Mouse (Mus musculus): Measurements from ENCODE around the gene Psmb3. TPM values are rescaled to one million over a fixed set of nuclear protein-coding genes. Genes with fewer than 3 reads are reported as not detected.
A peak's percentile ranks its signal among the peaks of the same experiment; 100 is the strongest.
"Not testable (repeated sequence)": the region's sequence is repeated elsewhere in the genome, so short reads cannot be mapped to it uniquely, and the experiment has no call there.

Gene Psmb3
- polyA plus RNA-seq (2012; rRNA removed): 241 and 243 TPM in 2 replicates

DNA sequence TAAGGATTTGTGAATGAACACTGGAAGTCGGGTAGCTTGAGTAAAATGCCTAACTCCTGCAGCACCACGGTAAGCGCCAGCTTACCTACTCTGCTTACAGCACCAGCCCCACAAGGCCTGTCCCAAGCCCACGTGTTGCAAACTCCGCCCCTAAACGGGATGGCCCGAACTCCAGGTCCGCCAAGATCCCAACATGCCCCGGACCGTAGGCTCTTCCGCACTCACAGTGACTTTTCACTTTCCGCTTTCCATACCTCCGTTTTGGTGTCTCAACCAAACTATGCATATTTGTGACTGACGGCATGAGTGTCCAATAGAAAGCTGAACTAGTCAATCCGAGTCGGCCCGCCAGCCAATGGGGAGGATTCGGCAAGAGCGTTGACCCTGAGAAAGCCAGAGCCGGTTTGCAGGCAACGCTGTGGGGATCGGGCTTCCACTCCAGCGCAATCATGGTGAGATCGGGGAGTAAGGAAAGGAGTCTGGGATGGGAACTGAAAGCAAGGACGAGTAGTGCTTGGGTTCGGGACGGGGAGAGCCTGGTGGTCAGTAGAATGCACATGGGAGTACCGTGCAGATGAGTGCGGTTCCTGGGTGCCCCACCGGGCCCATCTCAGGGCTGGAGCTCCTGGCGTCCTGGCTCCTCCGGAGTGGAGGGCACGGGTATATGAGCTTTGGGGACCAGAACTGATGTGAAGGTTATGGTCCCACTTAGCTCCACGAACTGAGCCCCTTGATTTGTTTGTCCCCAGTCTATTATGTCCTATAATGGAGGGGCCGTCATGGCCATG, at the start of gene Psmb3:
Gene Psmb3 (plus strand): TSS at position 361 of the 788 bp plus-strand sequence.
- peak; percentile 100 for DNase-seq (ENCODE audit: extremely low spot score in 1 of 2, low spot score in 1 of 2)

DNA sequence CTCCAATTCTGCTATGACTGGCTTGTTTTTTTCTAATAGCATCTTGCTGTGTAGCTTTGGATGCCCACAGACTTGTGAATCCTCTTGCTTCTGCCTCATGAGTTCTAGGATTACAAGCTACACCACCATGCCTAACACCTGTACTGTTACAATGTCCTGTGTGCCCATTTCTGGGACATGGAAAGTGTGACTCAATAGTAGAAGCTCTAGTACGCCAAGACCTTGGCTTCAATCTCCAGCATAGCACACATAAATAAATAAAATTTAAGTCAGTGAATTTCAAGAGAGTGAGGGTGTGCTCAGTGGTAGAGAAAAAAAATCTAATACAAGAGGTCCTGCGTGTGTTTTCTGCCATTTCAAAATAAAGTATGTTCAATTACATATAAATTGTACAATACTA, 49.0 kb upstream of the Psmb3 start:
- DNase-seq (ENCODE audit: extremely low spot score in 1 of 2, low spot score in 1 of 2): no peak

DNA sequence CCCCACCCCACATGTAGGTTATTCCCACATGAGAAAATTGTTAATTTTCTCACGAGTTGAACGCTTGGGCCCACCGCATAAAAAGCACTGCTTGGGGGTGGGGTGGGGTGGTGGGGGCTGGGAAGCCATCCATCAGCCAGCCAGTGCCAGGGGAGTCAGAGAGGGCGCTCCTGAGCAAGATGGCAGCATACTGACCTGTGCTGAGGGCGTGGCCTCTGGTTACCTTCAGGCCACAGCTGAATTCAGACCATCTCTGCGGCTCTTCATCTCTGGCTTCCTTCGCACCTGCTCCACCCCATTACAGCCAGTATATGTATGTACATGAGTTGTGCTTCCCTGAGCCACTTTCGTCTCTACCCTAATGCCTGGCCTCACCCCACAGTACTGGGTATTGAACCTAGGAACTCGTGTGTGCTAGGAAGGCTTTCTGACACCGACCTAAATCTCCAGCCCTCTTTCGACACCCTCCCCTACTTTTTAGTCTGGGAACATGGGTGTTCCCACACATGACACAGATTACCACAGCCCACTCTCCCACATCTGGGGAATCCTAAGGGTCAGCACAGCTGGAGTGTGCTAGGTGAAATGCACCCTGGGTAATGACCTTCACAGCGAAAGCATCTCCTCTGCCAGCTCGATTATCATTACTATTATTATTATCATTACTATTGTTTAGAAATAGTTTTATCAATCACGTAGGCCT, 46.8 kb upstream of the Psmb3 start:
- DNase-seq (ENCODE audit: extremely low spot score in 1 of 2, low spot score in 1 of 2): no peak

DNA sequence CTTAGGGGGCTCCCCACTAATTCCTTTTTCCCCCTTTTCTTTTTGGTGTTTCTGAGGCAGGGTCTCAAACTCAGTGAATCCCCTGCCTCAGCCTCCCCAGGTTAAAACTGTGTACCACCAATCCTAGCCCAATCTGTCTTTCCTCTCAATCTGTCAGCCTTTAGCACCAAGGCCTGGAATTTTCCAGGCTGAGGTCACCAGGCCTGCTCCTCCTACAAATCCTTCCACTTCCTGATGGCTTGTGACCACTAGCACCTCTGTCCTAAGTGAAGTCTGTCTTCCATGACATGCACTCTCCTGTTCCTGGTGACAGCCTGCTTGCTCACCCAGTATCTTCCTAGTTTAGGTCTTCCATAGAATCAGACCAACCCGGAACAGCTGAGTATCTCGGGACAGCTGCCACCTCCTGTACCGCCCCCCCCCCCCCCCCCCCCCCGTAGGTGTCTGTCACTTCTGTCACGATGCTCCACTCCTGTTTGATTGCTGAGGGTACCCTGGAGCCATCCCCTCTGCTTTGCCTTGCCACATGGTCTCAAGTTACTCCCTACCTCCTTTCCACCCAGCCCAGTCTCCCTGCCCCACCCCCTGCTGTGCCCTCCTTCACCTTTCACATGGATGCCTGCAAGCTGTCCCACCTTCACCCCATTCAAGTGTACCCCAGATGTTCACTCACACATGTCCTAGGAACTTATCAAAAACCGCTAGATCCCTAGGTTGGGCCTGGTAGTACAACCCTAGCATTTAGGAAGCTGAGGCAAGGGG, 45.8 kb upstream of the Psmb3 start:
- DNase-seq (ENCODE audit: extremely low spot score in 1 of 2, low spot score in 1 of 2): no peak

DNA sequence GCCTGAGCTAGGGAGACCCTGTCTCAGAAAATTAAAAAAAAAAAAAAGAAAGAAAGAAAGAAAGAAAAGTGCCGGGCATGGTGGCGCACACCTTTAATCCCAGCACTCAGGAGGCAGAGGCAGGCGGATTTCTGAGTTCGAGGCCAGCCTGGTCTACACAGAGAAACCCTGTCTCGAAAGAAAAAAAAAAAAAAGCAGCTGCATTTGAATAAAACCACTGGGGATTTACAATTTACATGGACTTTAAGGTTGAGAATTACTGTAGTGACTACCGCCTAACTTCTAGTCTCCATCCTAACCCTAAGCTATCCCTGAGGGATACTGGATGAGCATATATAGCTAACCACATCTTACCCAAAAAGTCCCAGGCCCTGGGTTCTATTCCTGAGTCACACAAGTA, 45.2 kb upstream of the Psmb3 start:
- DNase-seq (ENCODE audit: extremely low spot score in 1 of 2, low spot score in 1 of 2): not testable (repeated sequence)

DNA sequence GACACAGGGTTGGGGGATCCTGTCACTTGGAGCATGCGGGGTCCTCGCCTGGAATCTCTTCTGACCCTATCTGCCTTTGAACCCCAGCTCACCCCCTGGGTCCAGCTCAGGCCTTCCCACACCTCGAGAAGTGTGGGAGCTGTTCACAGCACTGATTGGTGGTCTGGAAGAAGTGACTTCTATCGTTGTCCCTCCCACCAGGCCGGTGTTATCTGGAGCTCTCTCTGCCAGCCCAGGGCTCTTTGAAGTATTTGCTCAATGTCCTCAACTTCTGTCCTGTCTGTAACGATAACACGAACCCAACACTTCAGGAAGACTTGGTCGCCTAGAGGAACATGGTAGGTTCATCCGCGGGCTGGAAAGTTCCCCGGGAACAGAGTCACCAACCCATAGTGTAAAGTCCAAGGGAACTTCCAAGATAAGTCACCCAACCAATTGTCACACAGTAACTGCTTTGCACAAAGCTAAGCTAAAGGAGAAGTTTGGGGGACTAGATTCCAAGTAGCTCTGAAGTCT, 44.4 kb upstream of the Psmb3 start:
- no peak for DNase-seq (ENCODE audit: extremely low spot score in 1 of 2, low spot score in 1 of 2)

DNA sequence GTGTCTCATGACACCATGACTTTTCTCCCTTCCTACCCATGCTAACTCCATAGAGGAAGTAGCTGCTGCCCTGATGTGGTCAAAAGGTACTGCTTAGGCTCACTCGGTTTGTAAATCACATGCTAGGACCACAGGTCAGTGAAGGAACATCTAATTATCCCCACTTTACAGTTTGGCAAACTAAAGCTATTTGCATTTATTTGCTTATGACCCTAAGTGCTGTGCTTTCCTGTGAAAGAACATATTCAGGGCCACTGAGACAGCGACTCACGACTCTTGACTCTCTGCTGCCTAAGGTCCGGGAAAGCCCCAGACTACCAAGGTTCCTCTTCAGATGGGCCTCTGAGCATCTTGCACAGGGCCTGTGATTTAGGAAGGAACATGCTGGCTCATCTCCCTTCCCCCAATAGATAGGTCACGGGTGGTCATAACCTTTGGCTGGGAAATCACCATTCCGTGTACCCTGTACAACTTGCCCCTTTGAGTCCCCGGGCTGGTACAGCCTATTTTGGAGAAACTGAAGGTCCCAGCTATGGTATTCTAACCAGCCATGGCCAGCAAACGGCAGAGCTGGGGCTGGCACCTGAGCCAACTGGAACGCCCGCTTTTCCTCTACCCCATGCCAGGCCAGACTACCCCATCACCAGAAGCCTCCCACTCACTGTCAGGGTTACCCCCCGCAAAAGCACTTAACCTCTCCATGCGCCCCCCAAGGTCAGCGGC, 43.8 kb upstream of the Psmb3 start:
- no peak for DNase-seq (ENCODE audit: extremely low spot score in 1 of 2, low spot score in 1 of 2)

DNA sequence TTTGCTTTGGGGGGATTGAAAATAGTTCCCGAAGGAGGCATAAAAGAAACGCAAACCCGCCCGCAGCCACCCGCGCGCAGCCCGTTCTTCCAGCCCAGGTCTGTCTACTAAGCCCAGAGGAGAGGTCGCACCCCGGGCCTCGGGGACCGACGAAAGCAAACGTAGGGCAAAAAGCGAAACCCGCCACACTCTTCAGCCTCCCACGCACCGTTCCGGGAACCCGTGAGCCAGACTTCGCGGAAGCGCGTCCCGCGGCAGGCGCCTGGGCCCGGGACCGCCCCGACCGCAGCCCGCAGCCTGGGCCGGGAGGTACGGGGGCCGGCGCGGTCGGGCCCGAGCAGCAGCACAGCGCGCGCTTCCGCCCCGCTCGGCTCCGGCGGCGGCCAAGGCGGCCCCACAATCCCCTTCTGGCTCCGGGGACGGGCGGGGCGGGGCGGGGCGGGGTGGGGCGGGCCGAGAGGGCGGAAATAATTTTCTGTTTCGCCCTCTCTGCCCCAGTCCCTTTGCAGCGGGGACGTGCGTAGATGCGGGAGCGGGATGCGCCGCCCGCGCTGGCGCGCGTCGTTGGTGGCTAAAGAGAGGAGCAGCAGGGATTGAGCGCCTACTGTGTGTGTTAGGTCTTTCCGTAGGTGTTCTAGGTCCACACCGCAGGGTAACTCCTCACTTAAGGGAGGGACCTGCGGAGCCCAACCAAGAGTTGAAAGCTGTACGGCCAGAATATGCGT, 43.0 kb upstream of the Psmb3 start:
- peak in 1 of 2 experiments; percentile 75 for DNase-seq (ENCODE audit: extremely low spot score in 1 of 2, low spot score in 1 of 2)

DNA sequence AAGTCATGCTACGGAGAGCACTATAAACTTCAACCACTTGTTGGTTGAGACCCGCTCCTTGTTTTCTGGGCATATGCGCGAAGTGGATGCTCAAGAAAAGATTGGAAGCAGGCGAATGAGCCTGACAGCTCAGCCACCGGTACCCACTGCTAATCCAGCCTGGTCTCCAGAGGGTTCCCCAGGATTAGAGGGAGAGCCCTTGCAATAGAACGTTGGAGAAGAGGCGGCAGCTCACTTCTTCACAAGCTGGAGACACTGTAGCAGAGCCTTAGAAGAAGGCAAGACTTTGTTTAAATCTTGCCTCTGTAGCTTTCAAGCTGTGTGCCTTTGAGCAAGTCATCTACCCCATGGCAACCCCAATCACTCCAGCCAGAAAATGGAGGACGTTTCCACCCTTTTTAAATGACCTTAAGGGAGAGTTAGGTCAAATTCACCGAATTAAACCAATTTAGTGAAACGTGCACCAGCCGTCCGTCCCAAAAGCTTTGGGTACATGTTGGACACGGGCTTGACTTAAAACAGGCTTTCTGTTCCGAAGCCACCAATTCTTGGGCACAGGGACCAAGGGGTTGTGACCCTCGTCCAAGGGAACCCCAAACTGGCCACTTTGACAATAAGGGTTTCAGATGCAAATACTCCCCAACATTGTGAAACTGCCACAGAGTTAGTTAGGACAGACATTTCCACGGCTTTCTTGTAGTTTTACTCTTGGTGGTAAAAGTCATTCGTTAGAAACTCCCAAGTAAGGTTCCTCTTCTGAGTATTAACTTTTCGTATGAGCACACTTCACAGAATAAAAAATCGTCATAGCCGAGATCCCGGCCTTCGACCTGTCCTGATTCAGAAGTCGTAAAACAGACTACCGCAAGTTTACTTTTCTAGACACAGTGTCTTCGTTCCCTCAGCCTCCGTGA, 42.2 kb upstream of the Psmb3 start:
- no peak for DNase-seq (ENCODE audit: extremely low spot score in 1 of 2, low spot score in 1 of 2)

DNA sequence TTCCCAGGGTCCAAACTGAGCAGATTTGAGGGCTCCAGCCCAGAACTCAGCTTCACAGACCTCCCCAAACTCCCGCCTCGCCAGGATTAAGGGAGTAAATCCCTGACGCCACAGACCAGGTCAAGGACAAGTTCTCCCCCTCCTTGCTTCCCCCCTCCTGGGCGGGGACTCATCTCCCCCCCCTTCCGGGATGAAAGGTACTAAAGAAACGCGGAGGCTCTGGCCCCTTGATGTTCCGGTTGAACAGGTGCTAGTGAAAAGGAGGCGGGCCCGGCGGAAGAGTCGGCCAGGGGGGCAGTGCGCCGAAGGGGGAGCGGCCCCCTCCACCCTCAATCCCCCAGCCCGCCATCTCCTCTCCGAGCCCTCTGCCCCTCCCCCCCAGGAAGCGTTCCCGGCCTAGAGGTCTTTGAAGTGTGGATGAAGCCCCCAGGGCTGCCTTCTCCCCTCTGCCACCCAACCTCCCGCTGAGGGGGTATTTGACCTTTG, 41.5 kb upstream of the Psmb3 start:
- no peak for DNase-seq (ENCODE audit: extremely low spot score in 1 of 2, low spot score in 1 of 2)

DNA sequence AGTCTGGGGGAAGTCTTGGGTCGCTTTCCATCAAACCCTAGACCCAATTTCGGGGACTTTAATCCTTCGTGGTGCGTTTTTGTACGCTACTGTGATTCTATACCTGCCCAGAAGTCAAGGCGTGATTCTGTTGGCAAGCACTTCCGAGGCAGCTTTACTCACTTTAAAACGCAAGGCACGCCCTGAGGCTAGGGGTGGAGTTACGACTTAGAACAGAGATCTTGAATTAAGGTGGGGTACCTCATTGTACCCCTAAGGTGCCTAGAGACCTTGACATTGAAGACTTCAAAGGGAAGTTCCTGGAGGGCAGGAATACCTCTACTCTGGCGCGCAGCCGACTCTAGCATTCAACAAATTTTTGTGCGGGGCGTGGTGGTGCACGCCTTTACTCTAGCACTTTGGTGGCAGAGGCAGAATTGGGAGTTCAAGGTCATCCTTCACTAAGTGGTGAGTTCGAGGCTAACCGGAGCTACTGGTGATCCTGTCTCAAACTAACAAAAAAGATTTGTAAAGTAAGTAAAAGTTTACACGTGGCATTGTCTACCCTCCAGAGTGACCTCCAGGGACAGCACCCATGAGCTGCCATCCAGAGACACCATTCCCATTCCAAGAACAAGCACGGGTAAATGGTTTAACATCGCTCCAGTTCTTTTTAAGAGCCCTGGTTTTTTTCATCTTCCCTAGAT, 40.8 kb upstream of the Psmb3 start:
- no peak for DNase-seq (ENCODE audit: extremely low spot score in 1 of 2, low spot score in 1 of 2)

DNA sequence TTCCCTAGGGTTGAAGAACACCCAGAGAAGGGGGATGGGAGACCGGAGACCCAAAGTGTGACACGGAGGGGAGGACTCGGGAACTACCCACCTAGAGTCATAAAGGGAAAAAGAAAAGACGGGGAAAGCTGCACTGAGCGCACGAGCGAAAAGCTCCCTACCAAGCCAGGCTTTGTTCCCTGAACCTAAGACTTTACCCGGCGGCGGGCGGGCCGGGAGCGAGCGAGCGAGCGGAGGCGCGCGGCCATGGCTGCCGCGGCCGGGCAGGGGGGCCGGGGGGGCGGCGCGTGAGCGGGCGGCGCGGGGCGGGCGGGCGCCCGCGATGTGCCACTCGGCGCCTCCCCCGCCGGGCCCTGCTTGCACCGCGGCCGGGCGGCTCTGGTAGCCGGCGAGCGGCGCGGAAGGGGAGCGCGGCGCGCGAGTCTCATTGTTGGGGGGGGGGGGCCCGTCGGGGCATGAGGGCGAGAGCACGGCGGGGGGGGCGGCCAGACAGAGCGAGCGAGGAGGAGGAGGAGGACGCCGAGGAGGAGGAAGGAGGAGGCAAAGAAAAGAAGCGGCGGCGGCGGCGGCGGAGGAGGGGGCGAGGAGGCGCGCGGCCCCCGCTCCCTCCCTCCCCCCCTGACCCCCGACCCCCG, 40.2 kb upstream of the Psmb3 start, which contains the start of gene Mllt6:
Gene Mllt6 (plus strand): TSS at position 522 of the 635 bp plus-strand sequence.
- peak in 1 of 2 experiments; percentile 77 for DNase-seq (ENCODE audit: extremely low spot score in 1 of 2, low spot score in 1 of 2)

DNA sequence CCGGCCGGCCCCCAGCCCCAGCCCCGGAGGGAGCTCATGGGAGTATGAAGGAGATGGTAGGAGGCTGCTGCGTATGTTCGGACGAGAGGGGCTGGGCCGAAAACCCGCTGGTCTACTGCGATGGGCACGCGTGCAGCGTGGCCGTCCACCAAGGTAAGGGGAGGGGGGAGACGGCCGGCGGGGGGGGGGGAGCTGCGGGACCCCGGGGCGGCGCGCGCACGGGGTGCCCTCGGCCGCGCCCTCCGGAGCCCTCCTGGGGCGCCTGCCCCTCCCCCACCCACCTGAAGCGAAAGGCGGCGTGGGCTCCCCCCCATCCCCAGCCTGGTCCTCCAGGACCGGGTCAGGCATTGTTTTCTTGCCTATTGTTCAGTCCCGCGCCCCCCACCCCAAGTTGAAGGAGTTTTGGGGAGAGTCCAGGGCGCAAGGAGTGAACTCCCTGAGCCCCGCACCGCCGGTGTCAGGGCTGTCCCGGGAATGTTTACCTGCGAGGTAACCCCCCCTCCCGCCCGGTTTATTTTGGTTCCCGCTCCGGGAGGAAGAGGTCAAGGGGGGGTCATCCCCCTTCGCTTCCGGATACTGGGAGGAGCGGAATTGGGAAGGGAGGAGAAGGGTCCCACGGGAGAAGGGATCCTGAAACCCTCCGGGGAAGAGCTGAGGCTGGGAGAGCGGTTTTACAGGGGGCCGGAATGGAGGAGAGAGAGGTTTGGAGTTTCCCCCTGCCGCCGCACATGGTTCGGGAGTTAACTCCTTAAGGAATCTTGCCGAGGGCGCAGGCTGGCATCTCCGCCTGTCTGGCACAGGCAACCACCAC, 39.5 kb upstream of the Psmb3 start:
- no peak for DNase-seq (ENCODE audit: extremely low spot score in 1 of 2, low spot score in 1 of 2)

DNA sequence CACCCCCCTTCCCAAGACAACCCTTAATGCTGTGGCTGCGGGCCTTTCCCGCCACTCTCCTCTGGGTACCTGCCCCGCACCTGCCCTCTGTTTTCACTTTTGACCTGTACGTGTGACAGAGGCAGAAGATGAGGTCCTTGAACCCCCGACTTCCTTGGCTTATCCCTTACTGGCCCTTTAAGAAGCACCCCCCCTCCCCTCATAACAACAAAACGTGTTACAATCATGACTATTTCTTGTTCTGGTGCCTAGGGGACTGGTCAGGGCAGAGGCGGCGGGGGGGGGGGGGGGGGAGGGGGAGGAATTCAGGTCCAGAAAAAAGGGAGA, 38.9 kb upstream of the Psmb3 start:
- DNase-seq (ENCODE audit: extremely low spot score in 1 of 2, low spot score in 1 of 2): no peak

DNA sequence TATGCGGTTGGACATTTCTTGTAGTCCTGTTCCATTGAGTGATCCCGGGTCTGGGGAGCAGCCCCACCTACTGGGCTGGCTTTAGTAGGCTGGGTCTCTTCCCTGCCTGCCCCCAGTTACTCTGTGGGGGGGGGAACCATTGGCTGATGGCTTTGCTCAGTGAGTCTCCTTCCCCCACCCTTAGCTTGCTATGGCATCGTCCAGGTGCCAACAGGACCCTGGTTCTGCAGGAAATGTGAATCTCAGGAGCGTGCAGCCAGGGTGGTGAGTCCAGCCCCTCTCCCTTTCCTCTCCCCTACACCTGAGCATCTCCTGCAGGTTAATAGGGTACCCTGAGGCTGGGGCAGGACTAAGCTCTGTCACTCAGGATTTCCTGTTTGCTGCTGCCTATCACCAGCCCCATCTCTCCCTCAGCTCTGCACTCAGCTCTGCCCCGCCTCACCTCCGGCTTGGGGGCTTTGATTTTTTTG, 38.4 kb upstream of the Psmb3 start:
- no peak for DNase-seq (ENCODE audit: extremely low spot score in 1 of 2, low spot score in 1 of 2)

DNA sequence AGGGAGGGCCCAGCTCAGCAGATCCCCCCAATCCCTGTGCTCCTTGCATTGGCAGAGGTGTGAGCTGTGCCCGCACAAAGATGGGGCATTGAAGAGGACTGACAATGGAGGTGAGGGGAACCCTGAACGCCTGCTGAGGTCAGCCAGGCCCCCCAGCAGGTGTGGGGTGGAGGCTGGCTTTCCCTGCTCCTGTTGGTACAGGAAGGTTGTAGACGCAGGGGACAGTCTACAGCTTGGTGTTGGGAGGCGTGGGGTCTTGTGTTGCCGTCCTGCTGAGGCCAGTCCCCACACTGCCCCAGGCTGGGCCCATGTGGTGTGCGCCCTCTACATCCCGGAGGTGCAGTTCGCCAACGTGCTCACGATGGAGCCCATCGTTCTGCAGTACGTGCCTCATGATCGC, 37.8 kb upstream of the Psmb3 start:
- no peak for DNase-seq (ENCODE audit: extremely low spot score in 1 of 2, low spot score in 1 of 2)

DNA sequence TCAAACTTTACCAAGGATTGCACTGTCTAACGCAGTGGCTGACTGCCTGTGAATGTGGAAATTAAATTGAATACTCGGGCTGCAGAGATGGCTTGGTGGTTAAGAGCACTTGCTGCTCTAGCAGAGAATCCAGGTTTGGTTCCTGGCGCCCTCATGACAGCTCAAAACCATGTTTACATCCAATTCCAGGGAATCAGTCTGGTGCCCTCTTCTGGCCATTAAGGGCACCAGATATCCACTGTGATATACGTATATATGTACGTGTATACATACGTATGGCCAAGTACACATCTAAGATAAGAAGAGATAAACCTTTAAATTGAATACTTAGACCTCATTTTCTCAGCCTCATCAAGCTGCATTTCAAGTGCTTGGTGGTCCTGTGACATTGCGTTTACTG, 37.0 kb upstream of the Psmb3 start:
- DNase-seq (ENCODE audit: extremely low spot score in 1 of 2, low spot score in 1 of 2): no peak

Data from frontal cortex, adult 2 months (tissue).